Mouse (Mus musculus): ENCODE data around the gene Olfr786. TPM values are rescaled to one million over a fixed set of nuclear protein-coding genes. Genes with fewer than 3 reads are reported as not detected.

Gene Olfr786
- polyA plus RNA-seq (2014; fragmentation: Illumina TruSeq; extraction: RNeasy Lipid Tissue Mini Kit (QIAGEN cat#74804); ENCODE audit: low replicate concordance): not detected

GRCm38 (mm10) chr10:129427006-129427405 is at the start of gene Olfr786:
TSS of gene Olfr786 (plus strand) at chr10:129427306.

DNA sequence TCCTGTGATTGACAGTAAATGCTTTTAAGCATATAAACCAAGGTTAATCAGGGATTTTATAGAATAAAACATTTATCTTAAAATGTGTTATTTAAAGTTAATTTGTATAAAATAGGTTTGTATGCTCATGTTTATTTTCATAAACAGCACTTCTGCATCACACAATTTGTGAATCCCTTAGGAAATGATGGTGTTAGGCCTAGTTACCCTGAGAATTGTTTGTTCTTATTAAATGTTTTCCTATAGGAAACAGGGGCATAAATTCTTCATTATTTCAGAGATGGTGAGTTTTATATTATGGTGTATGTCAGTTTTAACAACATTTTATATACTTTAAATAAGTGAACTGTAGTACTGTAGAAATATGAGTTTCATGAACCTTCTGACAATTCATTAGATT is 43.3 kb upstream of the Olfr786 start, which contains the start of gene Olfr784:
Gene Olfr784 (plus strand): TSS at position 301 of the 400 bp plus-strand sequence.

DNA sequence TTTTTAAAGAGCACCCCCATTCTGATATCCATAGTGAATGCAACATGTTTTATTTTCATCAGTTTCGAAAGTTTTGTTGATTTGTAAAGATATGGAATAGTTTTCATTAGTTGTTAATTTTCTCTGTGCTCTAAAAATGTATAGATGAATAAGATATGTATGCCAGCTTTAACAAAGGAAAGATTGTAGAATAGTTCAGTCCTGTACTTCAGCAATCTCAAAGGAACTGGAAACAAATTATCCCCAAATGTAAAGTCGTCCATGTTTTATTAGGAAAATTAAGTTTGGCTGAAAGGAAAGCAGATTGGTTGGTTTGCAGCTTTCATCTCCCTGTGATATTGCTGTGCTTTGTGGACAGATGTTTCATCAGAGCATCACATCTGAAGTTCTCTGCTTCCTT is 22.0 kb upstream of the Olfr786 start, which contains the start of gene Olfr785:
Gene Olfr785 (plus strand): TSS at position 301 of the 400 bp plus-strand sequence.

DNA sequence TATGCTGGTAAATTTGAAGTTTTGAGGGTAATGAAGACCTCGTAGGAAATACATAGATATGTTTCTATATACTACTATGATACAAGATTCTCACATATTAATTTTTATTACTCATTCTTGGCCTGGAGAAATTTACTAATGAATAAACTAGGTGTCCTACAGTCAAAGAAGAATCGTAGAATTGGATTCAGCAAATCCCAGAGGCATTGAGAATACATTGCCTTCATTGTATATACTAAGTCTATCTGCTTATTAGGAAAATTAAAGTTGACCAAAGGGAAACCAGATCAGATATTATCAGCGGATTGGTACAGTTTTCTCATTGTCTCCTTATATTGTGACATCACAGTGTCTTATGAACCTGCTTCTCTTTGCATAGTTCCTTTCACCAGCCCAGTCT is 34.5 kb downstream of the Olfr786 start, which contains the start of gene Olfr787:
Gene Olfr787 (plus strand): TSS at position 301 of the 400 bp plus-strand sequence.

GRCm38 (mm10) chr10:129470698-129471097 is 43.6 kb downstream of the Olfr786 start, which contains the start of gene Olfr788:
TSS of gene Olfr788 (plus strand) at chr10:129470998.

DNA sequence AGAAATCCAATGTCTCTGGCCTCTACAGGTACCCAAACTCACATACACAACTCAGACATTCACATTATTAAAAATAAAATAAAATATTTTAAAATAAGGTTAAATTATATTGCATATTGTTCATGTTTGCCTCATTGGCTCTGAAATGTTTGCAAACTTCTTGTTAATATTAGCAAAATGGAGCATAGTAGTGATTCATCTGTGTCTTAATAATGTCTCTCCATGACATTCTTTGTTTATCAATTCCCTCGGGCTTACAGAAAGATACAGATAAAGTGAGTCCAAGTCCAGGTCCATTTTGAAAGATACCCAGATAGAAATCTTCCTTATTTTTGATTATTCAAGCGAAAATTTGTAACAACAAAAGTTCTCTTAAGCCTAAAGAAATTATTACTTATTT is 57.3 kb downstream of the Olfr786 start, which contains the start of gene Olfr789:
Gene Olfr789 (plus strand): TSS at position 301 of the 400 bp plus-strand sequence.

Other genes starting within 250 kb of the Olfr786 start
- not detected for gene Olfr772, start 249.4 kb upstream of the Olfr786 start, polyA plus RNA-seq (2014; fragmentation: Illumina TruSeq; extraction: RNeasy Lipid Tissue Mini Kit (QIAGEN cat#74804); ENCODE audit: low replicate concordance)
- gene Olfr773, start 239.9 kb upstream of the Olfr786 start, polyA plus RNA-seq (2014; fragmentation: Illumina TruSeq; extraction: RNeasy Lipid Tissue Mini Kit (QIAGEN cat#74804); ENCODE audit: low replicate concordance): not detected
- gene Olfr774, start 191.1 kb upstream of the Olfr786 start, polyA plus RNA-seq (2014; fragmentation: Illumina TruSeq; extraction: RNeasy Lipid Tissue Mini Kit (QIAGEN cat#74804); ENCODE audit: low replicate concordance): not detected
- not detected for gene Olfr775, start 178.9 kb upstream of the Olfr786 start, polyA plus RNA-seq (2014; fragmentation: Illumina TruSeq; extraction: RNeasy Lipid Tissue Mini Kit (QIAGEN cat#74804); ENCODE audit: low replicate concordance)
- gene Olfr776, start 168.2 kb upstream of the Olfr786 start, polyA plus RNA-seq (2014; fragmentation: Illumina TruSeq; extraction: RNeasy Lipid Tissue Mini Kit (QIAGEN cat#74804); ENCODE audit: low replicate concordance): not detected
- gene Olfr777, start 155.8 kb upstream of the Olfr786 start, polyA plus RNA-seq (2014; fragmentation: Illumina TruSeq; extraction: RNeasy Lipid Tissue Mini Kit (QIAGEN cat#74804); ENCODE audit: low replicate concordance): not detected
- gene Olfr780, start 109.2 kb upstream of the Olfr786 start, polyA plus RNA-seq (2014; fragmentation: Illumina TruSeq; extraction: RNeasy Lipid Tissue Mini Kit (QIAGEN cat#74804); ENCODE audit: low replicate concordance): not detected
- gene Olfr781, start 98.5 kb upstream of the Olfr786 start, polyA plus RNA-seq (2014; fragmentation: Illumina TruSeq; extraction: RNeasy Lipid Tissue Mini Kit (QIAGEN cat#74804); ENCODE audit: low replicate concordance): not detected
- gene Olfr782, start 78.5 kb upstream of the Olfr786 start, polyA plus RNA-seq (2014; fragmentation: Illumina TruSeq; extraction: RNeasy Lipid Tissue Mini Kit (QIAGEN cat#74804); ENCODE audit: low replicate concordance): not detected
- not detected for gene Olfr784, start 43.2 kb upstream of the Olfr786 start, polyA plus RNA-seq (2014; fragmentation: Illumina TruSeq; extraction: RNeasy Lipid Tissue Mini Kit (QIAGEN cat#74804); ENCODE audit: low replicate concordance)
- gene Olfr785, start 21.9 kb upstream of the Olfr786 start, polyA plus RNA-seq (2014; fragmentation: Illumina TruSeq; extraction: RNeasy Lipid Tissue Mini Kit (QIAGEN cat#74804); ENCODE audit: low replicate concordance): not detected
- not detected for gene Olfr787, start 34.6 kb downstream of the Olfr786 start, polyA plus RNA-seq (2014; fragmentation: Illumina TruSeq; extraction: RNeasy Lipid Tissue Mini Kit (QIAGEN cat#74804); ENCODE audit: low replicate concordance)
- gene Olfr788, start 43.7 kb downstream of the Olfr786 start, polyA plus RNA-seq (2014; fragmentation: Illumina TruSeq; extraction: RNeasy Lipid Tissue Mini Kit (QIAGEN cat#74804); ENCODE audit: low replicate concordance): not detected
- not detected for gene Olfr789, start 57.4 kb downstream of the Olfr786 start, polyA plus RNA-seq (2014; fragmentation: Illumina TruSeq; extraction: RNeasy Lipid Tissue Mini Kit (QIAGEN cat#74804); ENCODE audit: low replicate concordance)
- not detected for gene Olfr790, start 71.2 kb downstream of the Olfr786 start, polyA plus RNA-seq (2014; fragmentation: Illumina TruSeq; extraction: RNeasy Lipid Tissue Mini Kit (QIAGEN cat#74804); ENCODE audit: low replicate concordance)
- not detected for gene Olfr791, start 94.5 kb downstream of the Olfr786 start, polyA plus RNA-seq (2014; fragmentation: Illumina TruSeq; extraction: RNeasy Lipid Tissue Mini Kit (QIAGEN cat#74804); ENCODE audit: low replicate concordance)
- gene Olfr792, start 111.9 kb downstream of the Olfr786 start, polyA plus RNA-seq (2014; fragmentation: Illumina TruSeq; extraction: RNeasy Lipid Tissue Mini Kit (QIAGEN cat#74804); ENCODE audit: low replicate concordance): not detected
- gene Olfr794, start 140.3 kb downstream of the Olfr786 start, polyA plus RNA-seq (2014; fragmentation: Illumina TruSeq; extraction: RNeasy Lipid Tissue Mini Kit (QIAGEN cat#74804); ENCODE audit: low replicate concordance): not detected
- gene Olfr796, start 185.3 kb downstream of the Olfr786 start, polyA plus RNA-seq (2014; fragmentation: Illumina TruSeq; extraction: RNeasy Lipid Tissue Mini Kit (QIAGEN cat#74804); ENCODE audit: low replicate concordance): not detected
- not detected for gene Olfr798, start 200.6 kb downstream of the Olfr786 start, polyA plus RNA-seq (2014; fragmentation: Illumina TruSeq; extraction: RNeasy Lipid Tissue Mini Kit (QIAGEN cat#74804); ENCODE audit: low replicate concordance)
- not detected for gene Olfr799, start 210.2 kb downstream of the Olfr786 start, polyA plus RNA-seq (2014; fragmentation: Illumina TruSeq; extraction: RNeasy Lipid Tissue Mini Kit (QIAGEN cat#74804); ENCODE audit: low replicate concordance)
- gene Olfr800, start 230.4 kb downstream of the Olfr786 start, polyA plus RNA-seq (2014; fragmentation: Illumina TruSeq; extraction: RNeasy Lipid Tissue Mini Kit (QIAGEN cat#74804); ENCODE audit: low replicate concordance): not detected
- gene Olfr801, start 246.6 kb downstream of the Olfr786 start, polyA plus RNA-seq (2014; fragmentation: Illumina TruSeq; extraction: RNeasy Lipid Tissue Mini Kit (QIAGEN cat#74804); ENCODE audit: low replicate concordance): not detected

All from small intestine, adult 10 weeks (tissue).